Mouse (Mus musculus): ENCODE data around the gene Zbtb41.
A peak's percentile ranks its signal among the peaks of the same experiment; 100 is the strongest.

The Zbtb41 gene

DNA sequence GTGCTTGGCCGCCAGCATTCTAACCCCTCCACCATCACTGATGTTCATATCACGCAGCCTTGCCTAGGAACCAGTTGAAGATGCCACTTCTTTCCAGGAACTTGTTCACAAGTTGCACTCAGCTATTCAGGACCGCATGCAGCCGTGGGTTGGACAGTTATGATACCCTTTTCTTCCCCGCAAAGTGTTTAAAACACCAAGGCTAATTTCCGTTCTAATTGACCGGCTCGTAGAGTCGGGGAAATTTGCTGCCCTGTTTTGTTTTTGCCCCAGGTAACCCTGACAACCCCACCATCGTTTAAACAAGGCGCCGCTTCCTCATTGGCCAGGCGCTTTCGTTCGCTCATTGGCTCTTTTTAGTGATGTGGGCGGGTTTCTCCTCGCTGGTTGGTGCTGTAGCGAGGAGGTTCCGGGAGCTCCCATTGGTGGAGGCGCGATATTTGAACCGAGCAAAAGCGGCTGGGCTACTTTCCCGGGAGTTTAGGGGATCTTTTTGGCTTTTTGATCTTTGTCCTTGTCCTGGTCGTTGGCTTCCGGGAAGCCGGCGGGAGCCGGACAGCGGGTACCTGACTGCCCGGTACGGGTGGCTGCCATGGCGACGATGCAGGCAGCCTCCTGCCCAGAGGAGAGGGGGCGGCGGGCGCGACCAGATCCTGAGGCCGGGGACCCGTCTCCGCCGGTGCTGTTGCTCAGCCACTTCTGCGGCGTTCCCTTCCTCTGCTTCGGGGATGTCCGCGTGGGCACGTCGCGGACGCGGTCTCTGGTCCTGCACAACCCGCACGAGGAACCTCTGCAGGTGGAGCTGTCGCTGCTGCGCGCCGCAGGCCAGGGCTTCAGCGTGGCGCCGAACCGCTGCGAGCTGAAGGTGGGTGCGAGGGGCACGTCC is 32.5 kb downstream of the Zbtb41 start, which contains the start of gene Aspm:
Gene Aspm, plus strand, starts transcription at position 433 of the 886 bp plus-strand sequence.
- H3K4me3 ChIP-seq (replicated peaks; ENCODE audit: low read length), result peak within 1 kb of the TSS; percentile 98
- H3K36me3 ChIP-seq (ENCODE audit: insufficient read depth, low read length), result peaks cover 26% of the 10 kb centered on the region
- no peaks in the 10 kb centered on the region for H3K27me3 ChIP-seq (ENCODE audit: insufficient read depth, low read length)
- no peaks in the 10 kb centered on the region for H3K9me3 ChIP-seq (ENCODE audit: low read length)
- peaks cover 26% of the 10 kb centered on the region for H3K4me1 ChIP-seq (replicated peaks; ENCODE audit: low read depth, low read length)
- TF ChIP-seq CTCF (conservative IDR thresholded peaks at IDR 0.05; ENCODE audit: low read length) (no peak), NANOG (IDR thresholded peaks at IDR 0.05; ENCODE audit: borderline replicate concordance, low read length) (no peak)

DNA sequence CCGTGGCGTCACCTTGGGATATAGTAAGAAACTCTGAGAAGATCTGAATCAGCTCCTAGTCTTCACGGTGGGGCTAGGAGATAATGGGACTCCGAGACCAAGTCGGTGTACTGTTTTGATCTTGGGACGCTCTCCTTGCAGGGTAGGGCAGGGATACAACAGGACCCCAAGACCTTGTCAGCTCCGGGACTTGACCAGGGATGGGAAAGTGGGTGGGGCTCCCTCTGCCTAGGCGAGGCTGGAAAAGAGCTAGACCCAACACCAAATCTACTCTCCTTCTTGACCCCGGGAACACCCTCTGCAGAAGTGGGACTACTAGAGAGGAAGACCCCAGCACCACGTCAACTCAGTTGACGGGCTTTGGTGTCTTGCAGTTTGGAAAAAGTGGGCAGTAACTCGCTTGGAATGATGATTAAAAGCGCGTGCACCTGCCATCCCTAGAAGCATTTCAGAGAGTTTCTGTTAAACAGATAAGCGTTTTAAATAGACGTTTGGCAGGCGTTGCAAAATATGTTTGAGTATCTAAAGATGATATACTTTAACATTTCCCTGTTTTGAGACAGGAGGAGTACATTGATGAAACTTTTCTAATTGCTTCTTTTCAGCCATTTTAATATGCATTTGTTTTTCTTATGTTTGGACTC is 33.3 kb downstream of the Zbtb41 start:
- Histone ChIP-seq H3K4me3 (replicated peaks; ENCODE audit: low read length) (peak overlapping the region; percentile 98), H3K27me3 (ENCODE audit: insufficient read depth, low read length) (no peaks in the 10 kb centered on the region), H3K36me3 (ENCODE audit: insufficient read depth, low read length) (peaks cover 33% of the 10 kb centered on the region), H3K4me1 (replicated peaks; ENCODE audit: low read depth, low read length) (peaks cover 26% of the 10 kb centered on the region), H3K9me3 (ENCODE audit: low read length) (no peaks in the 10 kb centered on the region)
- no peak for TF ChIP-seq CTCF (conservative IDR thresholded peaks at IDR 0.05; ENCODE audit: low read length)
- TF ChIP-seq NANOG (IDR thresholded peaks at IDR 0.05; ENCODE audit: borderline replicate concordance, low read length), result no peak
- TF ChIP-seq POU5F1 (IDR thresholded peaks at IDR 0.05; ENCODE audit: borderline replicate concordance, low read length), result no peak

DNA sequence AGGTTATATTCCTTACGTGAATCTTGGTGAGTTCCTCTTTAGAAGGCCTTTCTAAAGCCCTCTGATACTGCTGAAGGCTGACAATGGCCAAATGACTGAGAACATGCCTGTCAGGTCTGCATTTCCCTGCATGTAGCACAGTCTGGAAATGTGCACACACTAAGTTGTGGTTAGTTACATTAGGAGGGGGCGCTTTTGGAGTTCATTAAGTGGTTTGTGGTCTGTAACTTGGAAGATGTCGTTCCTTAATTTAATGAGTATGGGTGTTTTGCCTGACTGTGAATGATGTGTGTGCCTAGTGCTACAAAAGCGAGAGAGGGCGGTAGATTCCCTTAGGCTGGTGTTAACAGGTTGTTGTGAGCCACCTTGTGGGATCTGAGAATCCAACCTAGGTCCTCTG is 38.7 kb downstream of the Zbtb41 start:
- Histone ChIP-seq H3K9me3 (ENCODE audit: low read length) (no peaks in the 10 kb centered on the region), H3K27me3 (ENCODE audit: insufficient read depth, low read length) (no peaks in the 10 kb centered on the region), H3K4me1 (replicated peaks; ENCODE audit: low read depth, low read length) (peaks cover 20% of the 10 kb centered on the region), H3K36me3 (ENCODE audit: insufficient read depth, low read length) (peaks cover 84% of the 10 kb centered on the region), H3K4me3 (replicated peaks; ENCODE audit: low read length) (no peak overlapping the region)
- TF ChIP-seq CTCF (conservative IDR thresholded peaks at IDR 0.05; ENCODE audit: low read length) (no peak), POU5F1 (IDR thresholded peaks at IDR 0.05; ENCODE audit: borderline replicate concordance, low read length) (no peak)

DNA sequence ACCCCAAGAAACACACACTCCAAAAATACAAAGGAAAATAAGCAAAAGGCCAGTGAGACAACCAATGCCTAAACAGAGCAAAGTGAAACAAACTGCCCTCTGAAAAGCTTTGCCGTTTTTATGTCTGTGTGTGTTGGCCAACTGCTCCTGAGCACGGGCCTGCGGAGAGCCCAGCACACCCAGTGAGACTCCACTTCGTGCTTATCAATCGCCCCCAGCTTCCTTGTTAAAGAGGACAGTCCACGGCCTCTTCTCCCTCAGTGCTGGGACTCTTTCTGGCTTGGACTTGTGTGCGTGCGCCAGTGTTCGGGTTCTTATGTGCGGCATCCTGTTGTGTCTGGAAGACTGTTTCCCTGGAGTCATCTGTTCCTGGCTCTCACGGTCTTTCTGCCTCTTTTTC is 43.8 kb downstream of the Zbtb41 start:
- H3K4me3 ChIP-seq (replicated peaks; ENCODE audit: low read length), result no peak overlapping the region
- no peaks in the 10 kb centered on the region for H3K9me3 ChIP-seq (ENCODE audit: low read length)
- H3K27me3 ChIP-seq (ENCODE audit: insufficient read depth, low read length), result no peaks in the 10 kb centered on the region
- H3K36me3 ChIP-seq (ENCODE audit: insufficient read depth, low read length), result peaks cover 89% of the 10 kb centered on the region
- no peak for TF ChIP-seq NANOG (IDR thresholded peaks at IDR 0.05; ENCODE audit: borderline replicate concordance, low read length)
- no peak for TF ChIP-seq CTCF (conservative IDR thresholded peaks at IDR 0.05; ENCODE audit: low read length)
- TF ChIP-seq POU5F1 (IDR thresholded peaks at IDR 0.05; ENCODE audit: borderline replicate concordance, low read length), result no peak
- peaks cover 3% of the 10 kb centered on the region; the same call in 1 of the 2 replicates for H3K4me1 ChIP-seq (replicated peaks; ENCODE audit: low read depth, low read length)

DNA sequence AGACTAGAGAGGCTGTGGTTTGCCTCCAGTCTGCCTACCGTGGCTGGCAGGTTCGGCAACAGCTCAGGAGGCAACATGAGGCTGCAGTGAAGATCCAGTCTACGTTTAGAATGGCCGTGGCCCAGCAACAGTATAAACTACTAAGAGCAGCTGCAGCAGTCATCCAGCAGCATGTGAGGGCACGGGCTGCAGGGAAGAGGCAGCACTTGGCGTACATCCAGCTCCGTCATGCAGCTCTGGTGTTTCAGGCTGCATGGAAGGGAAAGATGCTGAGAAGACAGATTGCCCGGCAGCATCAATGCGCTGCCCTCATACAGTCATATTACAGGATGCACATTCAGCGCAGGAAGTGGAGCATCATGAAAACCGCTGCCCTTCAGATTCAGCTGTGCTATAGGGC is 56.8 kb downstream of the Zbtb41 start:
- Histone ChIP-seq H3K4me1 (replicated peaks; ENCODE audit: low read depth, low read length) (peaks cover 27% of the 10 kb centered on the region), H3K27me3 (ENCODE audit: insufficient read depth, low read length) (no peaks in the 10 kb centered on the region), H3K4me3 (replicated peaks; ENCODE audit: low read length) (no peak overlapping the region), H3K36me3 (ENCODE audit: insufficient read depth, low read length) (peaks cover 94% of the 10 kb centered on the region), H3K9me3 (ENCODE audit: low read length) (no peaks in the 10 kb centered on the region)
- TF ChIP-seq POU5F1 (IDR thresholded peaks at IDR 0.05; ENCODE audit: borderline replicate concordance, low read length) (no peak), NANOG (IDR thresholded peaks at IDR 0.05; ENCODE audit: borderline replicate concordance, low read length) (no peak), CTCF (conservative IDR thresholded peaks at IDR 0.05; ENCODE audit: low read length) (no peak)

DNA sequence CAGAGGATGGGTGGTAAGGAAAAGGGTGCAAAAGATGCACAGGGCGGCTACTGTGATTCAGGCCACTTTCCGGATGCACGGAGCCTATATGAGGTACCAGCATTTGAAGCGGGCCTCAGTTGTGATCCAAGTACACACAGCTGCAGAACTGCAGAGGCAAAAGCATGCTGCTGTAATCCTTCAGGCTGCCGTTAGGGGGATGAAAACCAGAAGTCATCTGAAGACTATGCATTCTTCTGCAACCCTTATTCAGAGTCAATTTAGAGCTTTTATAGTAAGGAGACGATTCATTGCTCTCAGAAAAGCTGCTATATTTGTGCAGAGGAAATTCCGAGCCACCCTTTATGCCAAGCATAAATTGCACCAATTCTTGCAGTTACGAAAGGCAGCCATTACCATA is 58.2 kb downstream of the Zbtb41 start:
- Histone ChIP-seq H3K9me3 (ENCODE audit: low read length) (no peaks in the 10 kb centered on the region), H3K4me3 (replicated peaks; ENCODE audit: low read length) (no peak overlapping the region), H3K36me3 (ENCODE audit: insufficient read depth, low read length) (peaks cover 94% of the 10 kb centered on the region), H3K4me1 (replicated peaks; ENCODE audit: low read depth, low read length) (peaks cover 27% of the 10 kb centered on the region), H3K27me3 (ENCODE audit: insufficient read depth, low read length) (no peaks in the 10 kb centered on the region)
- TF ChIP-seq POU5F1 (IDR thresholded peaks at IDR 0.05; ENCODE audit: borderline replicate concordance, low read length) (no peak), NANOG (IDR thresholded peaks at IDR 0.05; ENCODE audit: borderline replicate concordance, low read length) (no peak), CTCF (conservative IDR thresholded peaks at IDR 0.05; ENCODE audit: low read length) (peak; percentile 61)

- peaks cover 27% of the 10 kb centered on the region for H3K4me1 ChIP-seq (replicated peaks; ENCODE audit: low read depth, low read length)
- H3K27me3 ChIP-seq (ENCODE audit: insufficient read depth, low read length), result no peaks in the 10 kb centered on the region
- no peak for TF ChIP-seq NANOG (IDR thresholded peaks at IDR 0.05; ENCODE audit: borderline replicate concordance, low read length)
- no peak for TF ChIP-seq POU5F1 (IDR thresholded peaks at IDR 0.05; ENCODE audit: borderline replicate concordance, low read length)
- no peak for TF ChIP-seq CTCF (conservative IDR thresholded peaks at IDR 0.05; ENCODE audit: low read length)
- peaks cover 93% of the 10 kb centered on the region for H3K36me3 ChIP-seq (ENCODE audit: insufficient read depth, low read length)
- H3K9me3 ChIP-seq (ENCODE audit: low read length), result no peaks in the 10 kb centered on the region
- H3K4me3 ChIP-seq (replicated peaks; ENCODE audit: low read length), result no peak overlapping the region
Observed at GRCm38 (mm10) chr1:139481146-139481545, 59.1 kb downstream of the Zbtb41 start.

DNA sequence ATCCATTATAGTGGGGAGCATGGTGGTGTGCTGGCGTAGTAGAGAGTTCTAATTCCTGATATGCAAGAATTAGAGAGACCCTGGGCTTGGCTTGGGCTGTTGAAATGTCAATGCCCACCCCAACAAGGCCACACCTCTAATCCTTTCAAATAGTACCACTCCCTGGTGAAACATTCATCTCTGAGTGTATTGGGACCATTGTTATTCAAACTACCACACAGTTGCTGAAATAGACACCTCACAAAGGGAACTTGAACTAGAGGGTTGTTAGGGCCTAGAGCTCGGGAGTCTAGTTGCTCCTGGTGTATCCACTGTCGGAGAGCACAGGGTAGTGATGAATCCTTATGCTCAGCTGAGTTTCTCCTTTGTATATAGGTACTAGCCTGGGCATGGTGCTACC is 72.5 kb downstream of the Zbtb41 start:
- H3K4me3 ChIP-seq (replicated peaks; ENCODE audit: low read length), result no peak overlapping the region
- H3K9me3 ChIP-seq (ENCODE audit: low read length), result peaks cover 7% of the 10 kb centered on the region; the same call in 1 of the 2 replicates
- no peak for TF ChIP-seq CTCF (conservative IDR thresholded peaks at IDR 0.05; ENCODE audit: low read length)
- TF ChIP-seq POU5F1 (IDR thresholded peaks at IDR 0.05; ENCODE audit: borderline replicate concordance, low read length), result peak; percentile 68; the same call in 1 of the 2 replicates
- TF ChIP-seq NANOG (IDR thresholded peaks at IDR 0.05; ENCODE audit: borderline replicate concordance, low read length), result peak; percentile 90
- peaks cover 87% of the 10 kb centered on the region for H3K4me1 ChIP-seq (replicated peaks; ENCODE audit: low read depth, low read length)
- peaks cover 39% of the 10 kb centered on the region for H3K36me3 ChIP-seq (ENCODE audit: insufficient read depth, low read length)
- no peaks in the 10 kb centered on the region for H3K27me3 ChIP-seq (ENCODE audit: insufficient read depth, low read length)
